Mouse (Mus musculus): ENCODE measurements at regions not wholly inside any gene's neighbourhood (a gene's known extent, or its start where the extent isn't known, plus 50 kb on each side); places are given as distances from the start of the nearest gene placed in this dataset.

GRCm38 (mm10) chr10:72403290-72403689 lies 251.4 kb upstream of the Zwint start:
- TF ChIP-seq CTCF (IDR thresholded peaks at IDR 0.05; ENCODE audit: extremely low read depth, insufficient read depth, low read length) (no peak), POLR2A (IDR thresholded peaks at IDR 0.05; ENCODE audit: extremely low read depth, insufficient read depth, low read length) (no peak)
